Mouse (Mus musculus) liver, adult (tissue): Measurements from ENCODE around the gene 1700123K08Rik.
"Not testable (repeated sequence)": the region's sequence is repeated elsewhere in the genome, so short reads cannot be mapped to it uniquely, and the experiment has no call there.

Experiments
- GATA4 ChIP-seq: IDR thresholded peaks from 2 replicates; pipeline ENCODE4 v1.6.1; 2014; ENCODE audit warnings: mild to moderate bottlenecking, low read length; ENCODE audit not compliant: insufficient replicate concordance

The 1700123K08Rik gene

DNA sequence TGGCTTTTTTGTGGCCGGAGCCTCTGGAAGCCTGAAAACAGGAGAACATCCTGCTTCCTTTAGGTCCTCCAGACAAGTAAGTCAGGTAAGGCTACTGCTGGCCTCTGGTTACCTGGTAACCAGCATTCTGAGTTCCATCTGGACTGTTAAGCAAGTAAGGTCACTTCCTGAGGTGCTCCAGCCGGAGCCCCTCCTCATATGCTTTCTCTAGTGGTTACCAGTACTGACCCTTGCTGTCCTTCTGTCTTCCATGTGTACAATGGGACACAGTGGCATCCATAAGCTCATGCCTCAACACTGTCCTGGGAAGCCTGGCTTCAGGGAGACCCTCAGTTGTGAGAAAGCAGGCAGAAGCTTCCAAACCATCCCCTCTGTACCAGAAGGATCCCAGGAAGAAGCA, at the start of gene 1700123K08Rik:
Gene 1700123K08Rik, minus strand, starts transcription at position 101 of the 400 bp plus-strand sequence.
- not testable (repeated sequence) for TF ChIP-seq GATA4

DNA sequence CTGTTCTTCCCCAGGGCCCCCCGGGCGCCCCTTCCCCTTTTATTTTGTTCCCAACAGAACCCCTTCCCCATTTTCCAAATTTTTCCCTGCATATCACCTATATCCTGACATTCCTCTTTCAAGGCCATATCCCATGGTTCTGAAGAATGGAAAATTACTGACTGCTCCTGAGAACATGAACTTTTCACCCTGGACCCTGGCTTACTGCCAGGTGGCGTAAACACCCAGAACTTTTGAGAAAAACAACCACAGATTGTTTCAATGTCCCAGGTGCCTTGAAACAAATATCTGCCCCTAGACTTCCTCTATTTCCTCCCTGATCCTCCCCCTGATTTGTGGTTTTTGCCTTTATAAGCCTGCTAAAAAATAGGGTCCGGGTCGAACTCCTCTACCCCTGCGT, 22.9 kb upstream of the 1700123K08Rik start:
- no peak for TF ChIP-seq GATA4

DNA sequence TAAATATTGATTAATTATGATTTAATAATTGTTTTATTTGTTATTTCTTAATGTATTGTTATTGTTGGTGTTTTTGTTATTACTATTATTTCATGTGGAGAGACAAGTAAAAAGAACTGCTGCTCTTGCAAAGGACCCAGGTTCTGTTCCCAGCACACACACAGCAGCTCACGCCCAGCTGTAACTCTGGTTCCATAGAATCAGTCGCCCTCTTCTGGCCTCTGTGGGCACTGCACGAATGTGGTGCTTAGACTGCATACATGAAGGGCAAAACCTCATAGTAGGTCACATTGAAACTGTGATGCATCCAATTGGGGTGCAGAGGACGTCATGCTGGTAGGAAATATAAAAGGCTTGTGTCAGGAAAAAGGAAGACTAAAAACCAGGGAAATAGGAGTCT, 7.1 kb upstream of the 1700123K08Rik start:
- no peak for TF ChIP-seq GATA4

DNA sequence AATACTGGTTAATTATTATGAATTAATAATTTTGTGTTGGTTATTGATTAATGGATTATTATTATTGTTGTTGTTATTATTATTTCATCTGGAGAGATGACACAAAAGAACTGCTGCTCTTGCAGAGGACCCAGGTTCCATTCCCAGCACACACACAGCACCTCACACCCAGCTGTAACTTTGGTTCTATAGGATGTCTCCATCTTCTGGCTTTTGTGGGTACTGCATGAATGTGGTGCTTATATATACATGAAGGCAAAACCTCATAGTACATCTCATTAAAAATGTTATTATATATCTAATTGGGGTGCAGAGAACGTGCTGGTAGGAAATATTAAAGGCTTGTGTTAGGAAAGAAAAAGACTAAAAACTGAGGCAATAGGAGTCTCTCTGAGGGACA, 11.8 kb downstream of the 1700123K08Rik start:
- no peak for TF ChIP-seq GATA4

DNA sequence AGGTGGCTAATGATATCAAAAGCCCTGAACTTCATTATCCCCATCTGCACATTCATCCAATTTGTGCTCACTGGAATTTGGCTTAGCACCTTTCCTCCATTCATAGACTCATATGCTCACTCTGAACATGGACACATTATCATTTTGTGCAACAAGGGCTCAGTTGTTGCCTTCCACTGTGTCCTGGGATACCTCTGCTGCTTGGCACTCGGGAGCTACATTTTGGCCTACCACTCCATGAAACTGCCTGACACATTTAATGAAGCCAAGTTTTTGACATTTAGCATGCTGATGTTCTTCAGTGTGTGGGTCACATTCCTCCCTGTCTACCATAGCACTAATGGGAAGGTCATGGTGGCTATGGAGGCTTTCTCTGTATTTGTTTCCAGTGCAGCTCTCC, 32.0 kb downstream of the 1700123K08Rik start:
- no peak for TF ChIP-seq GATA4
